Mouse (Mus musculus): Measurements from ENCODE around the gene Tada2a. TPM values are rescaled to one million over a fixed set of nuclear protein-coding genes. Genes with fewer than 3 reads are reported as not detected.

The Tada2a gene
- polyA plus RNA-seq, 1 experiment from 2014 or later = 32.7 TPM

- H3K9me3 ChIP-seq (ENCODE audit: control insufficient read depth, low read length) = no peaks in the 10 kb centered on the region
- H3K4me1 ChIP-seq (replicated peaks; ENCODE audit: control insufficient read depth, insufficient read depth, low read length) = peaks cover 9% of the 10 kb centered on the region
- 92% methylated on average over 3 of the region's 3 CpGs for WGBS
- H3K27me3 ChIP-seq (ENCODE audit: control insufficient read depth, insufficient read depth, low read length) = peaks cover 17% of the 10 kb centered on the region
- H3K9ac ChIP-seq (ENCODE audit: low read depth, low read length) = no peak overlapping the region
- no peaks in the 10 kb centered on the region for H3K36me3 ChIP-seq (ENCODE audit: control insufficient read depth, insufficient read depth, low read length)
- no peak overlapping the region for H3K4me2 ChIP-seq (replicated peaks; ENCODE audit: low read depth, low read length)
- no peak for ATAC-seq (ENCODE audit: low FRiP score)
- H3K27ac ChIP-seq (ENCODE audit: low read depth, low read length) = no peak overlapping the region
- DNase-seq (ENCODE audit: low spot score) = no peak
- no peak overlapping the region for H3K4me3 ChIP-seq (ENCODE audit: low read depth, low read length)
Observed at GRCm38 (mm10) chr11:84063631-84064209, 65.7 kb downstream of the Tada2a start.

- no peak overlapping the region for H3K4me3 ChIP-seq (ENCODE audit: low read depth, low read length)
- H3K27me3 ChIP-seq (ENCODE audit: control insufficient read depth, insufficient read depth, low read length) = peaks cover 14% of the 10 kb centered on the region
- H3K27ac ChIP-seq (ENCODE audit: low read depth, low read length) = no peak overlapping the region
- no peaks in the 10 kb centered on the region for H3K9me3 ChIP-seq (ENCODE audit: control insufficient read depth, low read length)
- 51% methylated on average over 2 of the region's 2 CpGs for WGBS
- no peaks in the 10 kb centered on the region for H3K36me3 ChIP-seq (ENCODE audit: control insufficient read depth, insufficient read depth, low read length)
- ATAC-seq (ENCODE audit: low FRiP score) = no peak
- no peak overlapping the region for H3K9ac ChIP-seq (ENCODE audit: low read depth, low read length)
- peaks cover 9% of the 10 kb centered on the region for H3K4me1 ChIP-seq (replicated peaks; ENCODE audit: control insufficient read depth, insufficient read depth, low read length)
- H3K4me2 ChIP-seq (replicated peaks; ENCODE audit: low read depth, low read length) = no peak overlapping the region
- DNase-seq (ENCODE audit: low spot score) = no peak
Observed at GRCm38 (mm10) chr11:84062805-84063204, 66.6 kb downstream of the Tada2a start.

- no peak for DNase-seq (ENCODE audit: low spot score)
- H3K9me3 ChIP-seq (ENCODE audit: control insufficient read depth, low read length) = no peaks in the 10 kb centered on the region
- H3K4me1 ChIP-seq (replicated peaks; ENCODE audit: control insufficient read depth, insufficient read depth, low read length) = peaks cover 4% of the 10 kb centered on the region; the same call in 1 of the 2 replicates
- no peak overlapping the region for H3K4me2 ChIP-seq (replicated peaks; ENCODE audit: low read depth, low read length)
- 81% methylated on average over 2 of the region's 2 CpGs for WGBS
- H3K9ac ChIP-seq (ENCODE audit: low read depth, low read length) = no peak overlapping the region
- H3K27ac ChIP-seq (ENCODE audit: low read depth, low read length) = no peak overlapping the region
- H3K27me3 ChIP-seq (ENCODE audit: control insufficient read depth, insufficient read depth, low read length) = peaks cover 8% of the 10 kb centered on the region
- ATAC-seq (ENCODE audit: low FRiP score) = no peak
- no peak overlapping the region for H3K4me3 ChIP-seq (ENCODE audit: low read depth, low read length)
- no peaks in the 10 kb centered on the region for H3K36me3 ChIP-seq (ENCODE audit: control insufficient read depth, insufficient read depth, low read length)
Observed at GRCm38 (mm10) chr11:84061881-84062280, 67.5 kb downstream of the Tada2a start.

GRCm38 (mm10) chr11:84060635-84061034 is 68.8 kb downstream of the Tada2a start:
- no peak overlapping the region for H3K4me3 ChIP-seq (ENCODE audit: low read depth, low read length)
- no peak for DNase-seq (ENCODE audit: low spot score)
- H3K9me3 ChIP-seq (ENCODE audit: control insufficient read depth, low read length) = no peaks in the 10 kb centered on the region
- H3K4me2 ChIP-seq (replicated peaks; ENCODE audit: low read depth, low read length) = no peak overlapping the region
- ATAC-seq (ENCODE audit: low FRiP score) = no peak
- 0 out of 2 replicates have a peak, but pooled peaks cover 2% of the 10 kb centered on the region for H3K27me3 ChIP-seq (ENCODE audit: control insufficient read depth, insufficient read depth, low read length)
- no peaks in the 10 kb centered on the region for H3K4me1 ChIP-seq (replicated peaks; ENCODE audit: control insufficient read depth, insufficient read depth, low read length)
- WGBS = 91% methylated on average over 6 of the region's 6 CpGs
- H3K36me3 ChIP-seq (ENCODE audit: control insufficient read depth, insufficient read depth, low read length) = no peaks in the 10 kb centered on the region
- no peak overlapping the region for H3K27ac ChIP-seq (ENCODE audit: low read depth, low read length)
- H3K9ac ChIP-seq (ENCODE audit: low read depth, low read length) = no peak overlapping the region

GRCm38 (mm10) chr11:84059784-84060183 is 69.6 kb downstream of the Tada2a start:
- no peaks in the 10 kb centered on the region for H3K36me3 ChIP-seq (ENCODE audit: control insufficient read depth, insufficient read depth, low read length)
- WGBS = 98% methylated on average over 2 of the region's 2 CpGs

GRCm38 (mm10) chr11:84057418-84057817 is 72.0 kb downstream of the Tada2a start:
- Histone ChIP-seq H3K36me3 (ENCODE audit: control insufficient read depth, insufficient read depth, low read length) (no peaks in the 10 kb centered on the region), H3K9me3 (ENCODE audit: control insufficient read depth, low read length) (no peaks in the 10 kb centered on the region), H3K9ac (ENCODE audit: low read depth, low read length) (no peak overlapping the region), H3K27me3 (ENCODE audit: control insufficient read depth, insufficient read depth, low read length) (no peaks in the 10 kb centered on the region), H3K27ac (ENCODE audit: low read depth, low read length) (no peak overlapping the region), H3K4me2 (replicated peaks; ENCODE audit: low read depth, low read length) (no peak overlapping the region), H3K4me3 (ENCODE audit: low read depth, low read length) (no peak overlapping the region), H3K4me1 (replicated peaks; ENCODE audit: control insufficient read depth, insufficient read depth, low read length) (no peaks in the 10 kb centered on the region)
- 95% methylated on average over 2 of the region's 2 CpGs for WGBS
- DNase-seq (ENCODE audit: low spot score) = no peak
- ATAC-seq (ENCODE audit: low FRiP score) = no peak

More at GRCm38 (mm10) chr11:84059784-84060183, 69.6 kb downstream of the Tada2a start:
- ATAC-seq (ENCODE audit: low FRiP score) (no peak), DNase-seq (ENCODE audit: low spot score) (no peak)
- Histone ChIP-seq H3K4me3 (ENCODE audit: low read depth, low read length) (no peak overlapping the region), H3K9ac (ENCODE audit: low read depth, low read length) (no peak overlapping the region), H3K27me3 (ENCODE audit: control insufficient read depth, insufficient read depth, low read length) (no peaks in the 10 kb centered on the region), H3K27ac (ENCODE audit: low read depth, low read length) (no peak overlapping the region), H3K4me1 (replicated peaks; ENCODE audit: control insufficient read depth, insufficient read depth, low read length) (no peaks in the 10 kb centered on the region), H3K4me2 (replicated peaks; ENCODE audit: low read depth, low read length) (no peak overlapping the region), H3K9me3 (ENCODE audit: control insufficient read depth, low read length) (no peaks in the 10 kb centered on the region)

GRCm38 (mm10) chr11:84053524-84054163 is 75.8 kb downstream of the Tada2a start:
- Histone ChIP-seq H3K9ac (ENCODE audit: low read depth, low read length) (no peak overlapping the region), H3K9me3 (ENCODE audit: control insufficient read depth, low read length) (no peaks in the 10 kb centered on the region), H3K27ac (ENCODE audit: low read depth, low read length) (no peak overlapping the region), H3K4me1 (replicated peaks; ENCODE audit: control insufficient read depth, insufficient read depth, low read length) (no peaks in the 10 kb centered on the region), H3K4me3 (ENCODE audit: low read depth, low read length) (no peak overlapping the region), H3K4me2 (replicated peaks; ENCODE audit: low read depth, low read length) (no peak overlapping the region), H3K36me3 (ENCODE audit: control insufficient read depth, insufficient read depth, low read length) (no peaks in the 10 kb centered on the region), H3K27me3 (ENCODE audit: control insufficient read depth, insufficient read depth, low read length) (no peaks in the 10 kb centered on the region)
- DNase-seq (ENCODE audit: low spot score) (no peak), ATAC-seq (ENCODE audit: low FRiP score) (no peak)
- 64% methylated on average over 10 of the region's 10 CpGs for WGBS

GRCm38 (mm10) chr11:84053055-84053454 is 76.3 kb downstream of the Tada2a start:
- H3K9me3 ChIP-seq (ENCODE audit: control insufficient read depth, low read length) = no peaks in the 10 kb centered on the region
- ATAC-seq (ENCODE audit: low FRiP score) (no peak), DNase-seq (ENCODE audit: low spot score) (no peak)
- H3K36me3 ChIP-seq (ENCODE audit: control insufficient read depth, insufficient read depth, low read length) = no peaks in the 10 kb centered on the region
- H3K27me3 ChIP-seq (ENCODE audit: control insufficient read depth, insufficient read depth, low read length) = no peaks in the 10 kb centered on the region
- H3K4me3 ChIP-seq (ENCODE audit: low read depth, low read length) = no peak overlapping the region
- no peak overlapping the region for H3K4me2 ChIP-seq (replicated peaks; ENCODE audit: low read depth, low read length)
- no peak overlapping the region for H3K27ac ChIP-seq (ENCODE audit: low read depth, low read length)
- no peak overlapping the region for H3K9ac ChIP-seq (ENCODE audit: low read depth, low read length)
- H3K4me1 ChIP-seq (replicated peaks; ENCODE audit: control insufficient read depth, insufficient read depth, low read length) = no peaks in the 10 kb centered on the region
- WGBS = 91% methylated on average over 7 of the region's 7 CpGs

GRCm38 (mm10) chr11:84048411-84048810 is 81.0 kb downstream of the Tada2a start:
- WGBS = 74% methylated on average over 10 of the region's 10 CpGs
- DNase-seq (ENCODE audit: low spot score) = no peak
- no peaks in the 10 kb centered on the region for H3K36me3 ChIP-seq (ENCODE audit: control insufficient read depth, insufficient read depth, low read length)
- no peak overlapping the region for H3K4me2 ChIP-seq (replicated peaks; ENCODE audit: low read depth, low read length)
- no peaks in the 10 kb centered on the region for H3K27me3 ChIP-seq (ENCODE audit: control insufficient read depth, insufficient read depth, low read length)
- peaks cover 2% of the 10 kb centered on the region for H3K4me1 ChIP-seq (replicated peaks; ENCODE audit: control insufficient read depth, insufficient read depth, low read length)
- no peak overlapping the region for H3K27ac ChIP-seq (ENCODE audit: low read depth, low read length)
- H3K9ac ChIP-seq (ENCODE audit: low read depth, low read length) = no peak overlapping the region
- no peak for ATAC-seq (ENCODE audit: low FRiP score)
- H3K4me3 ChIP-seq (ENCODE audit: low read depth, low read length) = no peak overlapping the region
- H3K9me3 ChIP-seq (ENCODE audit: control insufficient read depth, low read length) = no peaks in the 10 kb centered on the region
